Mouse (Mus musculus): ENCODE measurements around the gene Zfp973. TPM values are rescaled to one million over a fixed set of nuclear protein-coding genes. Genes with fewer than 3 reads are reported as not detected.

The Zfp973 gene
- polyA plus RNA-seq (2014; fragmentation: Illumina TruSeq; extraction: RNeasy Lipid Tissue Mini Kit (QIAGEN cat#74804); ENCODE audit: insufficient read depth, low read depth, low replicate concordance), result 4.0 TPM

DNA sequence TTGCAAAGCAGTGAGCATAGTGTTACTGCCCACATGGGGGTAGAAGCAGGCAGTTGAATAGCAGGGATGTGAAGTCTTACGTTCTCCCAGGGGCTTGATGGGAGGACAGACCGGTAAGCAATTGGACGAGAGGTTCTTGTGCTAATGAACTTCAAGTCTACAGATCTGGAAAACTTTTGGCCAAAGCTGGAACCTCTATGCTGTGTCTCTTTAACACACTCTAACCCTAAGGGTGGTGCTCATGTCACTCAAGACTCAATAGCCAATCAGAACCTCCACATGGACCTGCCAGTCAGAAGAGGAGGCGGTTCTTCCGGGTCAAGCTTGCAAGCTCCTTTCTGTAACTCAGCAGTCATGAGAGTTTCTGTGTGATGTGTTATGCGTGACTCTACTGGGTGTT, at the start of gene Zfp973:
TSS of gene Zfp973 (plus strand) at position 301 of the 400 bp plus-strand sequence.

DNA sequence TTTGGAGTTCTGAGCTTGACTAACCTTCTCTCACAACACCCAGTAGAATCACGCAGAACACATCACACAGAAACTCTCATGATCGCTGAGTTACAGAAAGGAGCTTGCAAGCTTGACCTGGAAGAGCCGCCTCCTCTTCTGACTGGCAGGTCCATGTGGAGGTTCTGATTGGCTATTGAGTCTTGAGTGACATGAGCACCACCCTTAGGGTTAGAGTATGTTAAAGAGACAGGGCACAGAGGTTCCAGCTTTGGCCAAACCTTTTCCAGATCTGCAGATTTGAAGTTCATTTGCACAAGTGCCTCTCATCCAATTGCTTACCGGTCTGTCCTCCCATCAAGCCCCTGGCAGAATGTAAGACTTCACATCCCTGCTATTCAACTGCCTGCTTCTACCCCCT, 34.1 kb upstream of the Zfp973 start, which contains the start of gene Gm14308:
TSS of gene Gm14308 (minus strand) at position 101 of the 400 bp plus-strand sequence.

DNA sequence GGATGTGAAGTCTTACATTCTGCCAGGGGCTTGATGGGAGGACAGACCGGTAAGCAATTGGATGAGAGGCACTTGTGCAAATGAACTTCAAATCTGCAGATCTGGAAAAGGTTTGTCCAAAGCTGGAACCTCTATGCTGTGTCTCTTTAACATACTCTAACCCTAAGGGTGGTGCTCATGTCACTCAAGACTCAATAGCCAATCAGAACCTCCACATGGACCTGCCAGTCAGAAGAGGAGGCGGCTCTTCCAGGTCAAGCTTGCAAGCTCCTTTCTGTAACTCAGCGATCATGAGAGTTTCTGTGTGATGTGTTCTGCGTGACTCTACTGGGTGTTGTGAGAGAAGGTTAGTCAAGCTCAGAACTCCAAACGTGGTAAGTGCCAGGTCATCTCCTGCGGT, 37.7 kb downstream of the Zfp973 start, which contains the start of gene Gm14305:
TSS of gene Gm14305 (plus strand) at position 278 of the 400 bp plus-strand sequence.

Other genes starting within 250 kb of the Zfp973 start
- gene Gm14435, start 246.9 kb upstream of the Zfp973 start, polyA plus RNA-seq (2014; fragmentation: Illumina TruSeq; extraction: RNeasy Lipid Tissue Mini Kit (QIAGEN cat#74804); ENCODE audit: insufficient read depth, low read depth, low replicate concordance), result 3.2 TPM
- 5.3 TPM for gene Gm14434, start 183.7 kb upstream of the Zfp973 start, polyA plus RNA-seq (2014; fragmentation: Illumina TruSeq; extraction: RNeasy Lipid Tissue Mini Kit (QIAGEN cat#74804); ENCODE audit: insufficient read depth, low read depth, low replicate concordance)
- gene Zfp967, start 149.5 kb upstream of the Zfp973 start, polyA plus RNA-seq (2014; fragmentation: Illumina TruSeq; extraction: RNeasy Lipid Tissue Mini Kit (QIAGEN cat#74804); ENCODE audit: insufficient read depth, low read depth, low replicate concordance), result not detected
- gene Gm14308, start 34.2 kb upstream of the Zfp973 start, polyA plus RNA-seq (2014; fragmentation: Illumina TruSeq; extraction: RNeasy Lipid Tissue Mini Kit (QIAGEN cat#74804); ENCODE audit: insufficient read depth, low read depth, low replicate concordance), result 2.5 TPM
- 11.5 TPM for gene Gm14305, start 37.8 kb downstream of the Zfp973 start, polyA plus RNA-seq (2014; fragmentation: Illumina TruSeq; extraction: RNeasy Lipid Tissue Mini Kit (QIAGEN cat#74804); ENCODE audit: insufficient read depth, low read depth, low replicate concordance)
- gene Gm14295, start 128.1 kb downstream of the Zfp973 start, polyA plus RNA-seq (2014; fragmentation: Illumina TruSeq; extraction: RNeasy Lipid Tissue Mini Kit (QIAGEN cat#74804); ENCODE audit: insufficient read depth, low read depth, low replicate concordance), result 13.5 TPM
- gene Gm14408, start 160.6 kb downstream of the Zfp973 start, polyA plus RNA-seq (2014; fragmentation: Illumina TruSeq; extraction: RNeasy Lipid Tissue Mini Kit (QIAGEN cat#74804); ENCODE audit: insufficient read depth, low read depth, low replicate concordance), result not detected